Mouse (Mus musculus) heart, embryonic 10.5 days (tissue): ENCODE results near the gene Ntpcr. TPM values are rescaled to one million over a fixed set of nuclear protein-coding genes. Genes with fewer than 3 reads are reported as not detected.

Source experiments
- DNase-seq: peaks from one replicate; pipeline ENCODE4 v3.0.0-alpha.2; 2017; ENCODE audit warnings: low spot score
- H3K27ac ChIP-seq: fragments of 300-500 bp; sonication (generic); 2 replicates; pipeline ENCODE4 v1.5.1; 2016; ENCODE audit warnings: mild to moderate bottlenecking
- H3K27me3 ChIP-seq: fragments of 300-500 bp; sonication (generic); 2 replicates; pipeline ENCODE4 v1.6.1; 2016; ENCODE audit warnings: mild to moderate bottlenecking; ENCODE audit not compliant: poor library complexity, insufficient read depth, severe bottlenecking
- H3K36me3 ChIP-seq: fragments of 300-500 bp; sonication (generic); 2 replicates; pipeline ENCODE4 v1.6.1; 2016; ENCODE audit warnings: mild to moderate bottlenecking, moderate library complexity
- H3K4me1 ChIP-seq: fragments of 300-500 bp; sonication (generic); 2 replicates; pipeline ENCODE4 v1.6.1; 2016; ENCODE audit warnings: mild to moderate bottlenecking
- H3K4me3 ChIP-seq: fragments of 300-500 bp; sonication (generic); 2 replicates; pipeline ENCODE4 v1.5.1; 2016; ENCODE audit warnings: mild to moderate bottlenecking, moderate library complexity
- H3K9me3 ChIP-seq: fragments of 300-500 bp; sonication (generic); 2 replicates; pipeline ENCODE4 v1.6.1; 2016; ENCODE audit warnings: mild to moderate bottlenecking, moderate library complexity
- WGBS: fragments of 180-500 bp; shearing (Covaris S2); methylation state at CpG from one replicate; pipeline ENCODE4 v1.1.7; 2016; 5-methylcytosine and 5-hydroxymethylcytosine counted together
- polyA plus RNA-seq: library from polyadenylated mRNA; unstranded; fragments of >200 nt; fragmentation: Nextera tagmentation; extraction: Ambion mirVana; gene quantifications from 2 replicates; pipeline ENCODE4 v1.2.1, GENCODE M21; 2016

Gene Ntpcr
- polyA plus RNA-seq, 1 experiment from 2014 or later: 26.1 TPM

GRCm38 (mm10) chr8:125733964-125734956 is 4.5 kb downstream of the Ntpcr start:
- Histone ChIP-seq H3K9me3 (no peaks in the 10 kb centered on the region), H3K4me3 (peak overlapping the region; percentile 73), H3K27ac (peak overlapping the region; percentile 90), H3K27me3 (no peaks in the 10 kb centered on the region), H3K4me1 (peaks cover 24% of the 10 kb centered on the region), H3K36me3 (peaks cover 4% of the 10 kb centered on the region; the same call in 1 of the 2 replicates)
- WGBS: 7% methylated on average over 48 of the region's 52 CpGs
- peak; percentile 94 for DNase-seq

- Histone ChIP-seq H3K4me1 (peaks cover 28% of the 10 kb centered on the region), H3K36me3 (peaks cover 8% of the 10 kb centered on the region; the same call in 1 of the 2 replicates), H3K9me3 (no peaks in the 10 kb centered on the region), H3K27me3 (no peaks in the 10 kb centered on the region), H3K27ac (no peak overlapping the region), H3K4me3 (no peak overlapping the region)
- DNase-seq: no peak
- 93% methylated on average over 4 of the region's 4 CpGs for WGBS
Observed at GRCm38 (mm10) chr8:125738956-125739355, 9.2 kb downstream of the Ntpcr start.

GRCm38 (mm10) chr8:125740655-125741054 is 10.9 kb downstream of the Ntpcr start:
- Histone ChIP-seq H3K27ac (no peak overlapping the region), H3K4me3 (no peak overlapping the region), H3K36me3 (peaks cover 8% of the 10 kb centered on the region; the same call in 1 of the 2 replicates), H3K9me3 (no peaks in the 10 kb centered on the region), H3K4me1 (peaks cover 19% of the 10 kb centered on the region), H3K27me3 (no peaks in the 10 kb centered on the region)
- WGBS: 85% methylated on average over 10 of the region's 10 CpGs
- DNase-seq: no peak

- no peak overlapping the region for H3K4me3 ChIP-seq
Observed at GRCm38 (mm10) chr8:125741377-125741776, 11.6 kb downstream of the Ntpcr start.

DNA sequence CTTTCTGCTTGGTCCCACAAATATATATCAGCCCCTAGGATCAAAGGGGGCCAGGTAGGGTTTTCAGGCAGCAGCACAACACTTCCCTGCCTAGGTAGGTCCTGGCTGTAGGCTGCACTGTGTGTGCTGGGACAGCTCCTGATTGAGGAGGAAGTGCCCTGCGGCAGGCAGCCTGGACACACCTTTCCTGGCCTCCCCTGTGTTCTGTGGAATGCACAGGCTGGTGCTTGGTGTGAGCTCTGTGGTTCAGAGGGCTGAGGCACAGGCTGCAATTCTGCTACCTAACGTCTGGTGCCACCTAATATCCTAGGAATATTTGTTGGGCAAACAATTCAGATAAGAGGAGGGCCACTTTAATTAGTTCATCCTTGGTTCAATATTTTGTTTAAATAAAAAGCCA is 12.1 kb downstream of the Ntpcr start:
- H3K4me1 ChIP-seq: peaks cover 16% of the 10 kb centered on the region
- 46% methylated on average over 2 of the region's 2 CpGs for WGBS
- H3K27ac ChIP-seq: peak overlapping the region; percentile 52; the same call in 1 of the 2 replicates
- H3K4me3 ChIP-seq: no peak overlapping the region
- no peaks in the 10 kb centered on the region for H3K27me3 ChIP-seq
- no peak for DNase-seq
- 0 out of 2 replicates have a peak, but pooled peaks cover 4% of the 10 kb centered on the region for H3K36me3 ChIP-seq
- no peaks in the 10 kb centered on the region for H3K9me3 ChIP-seq

More at GRCm38 (mm10) chr8:125741377-125741776, 11.6 kb downstream of the Ntpcr start:
- peak overlapping the region; percentile 52; the same call in 1 of the 2 replicates for H3K27ac ChIP-seq
- 59% methylated on average over 5 of the region's 5 CpGs for WGBS
- H3K27me3 ChIP-seq: no peaks in the 10 kb centered on the region
- H3K36me3 ChIP-seq: peaks cover 6% of the 10 kb centered on the region; the same call in 1 of the 2 replicates
- peaks cover 16% of the 10 kb centered on the region for H3K4me1 ChIP-seq
- no peaks in the 10 kb centered on the region for H3K9me3 ChIP-seq
- DNase-seq: no peak

DNA sequence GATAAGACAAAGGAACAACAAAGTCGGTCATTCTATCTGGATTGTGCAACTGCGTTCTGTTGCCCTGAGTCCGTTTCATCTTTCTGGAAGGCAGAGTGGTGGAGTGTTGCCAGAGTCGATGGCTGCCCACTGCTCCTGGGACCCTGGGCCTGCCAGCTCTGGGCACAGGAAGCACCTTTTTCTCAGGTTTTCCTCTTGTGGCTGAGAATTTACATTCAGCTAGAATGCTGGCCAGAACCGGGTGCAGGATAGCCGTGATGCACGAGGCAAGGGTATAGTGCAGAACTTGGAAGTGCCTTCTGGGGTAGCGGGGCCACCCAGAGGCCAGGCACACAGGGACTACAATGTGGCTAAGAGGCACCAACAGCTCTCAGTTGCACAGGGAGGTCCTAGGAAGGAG is 12.6 kb downstream of the Ntpcr start:
- 0 out of 2 replicates have a peak, but pooled peaks cover 4% of the 10 kb centered on the region for H3K36me3 ChIP-seq
- H3K27me3 ChIP-seq: no peaks in the 10 kb centered on the region
- no peaks in the 10 kb centered on the region for H3K9me3 ChIP-seq
- H3K27ac ChIP-seq: 0 out of 2 replicates have a peak overlapping the region, but pooled peaks have one; percentile 13
- no peak for DNase-seq
- WGBS: 76% methylated on average over 8 of the region's 8 CpGs
- H3K4me3 ChIP-seq: no peak overlapping the region
- H3K4me1 ChIP-seq: peaks cover 22% of the 10 kb centered on the region

- DNase-seq: no peak
- H3K27ac ChIP-seq: no peak overlapping the region
- H3K4me3 ChIP-seq: no peak overlapping the region
- H3K4me1 ChIP-seq: peaks cover 28% of the 10 kb centered on the region
- no peaks in the 10 kb centered on the region for H3K27me3 ChIP-seq
- 88% methylated on average over 10 of the region's 10 CpGs for WGBS
- H3K9me3 ChIP-seq: no peaks in the 10 kb centered on the region
- H3K36me3 ChIP-seq: 0 out of 2 replicates have a peak, but pooled peaks cover 4% of the 10 kb centered on the region
Observed at GRCm38 (mm10) chr8:125744914-125745576, 15.3 kb downstream of the Ntpcr start.

- no peaks in the 10 kb centered on the region; the same call in 1 of the 2 replicates for H3K27me3 ChIP-seq
- peaks cover 30% of the 10 kb centered on the region for H3K4me1 ChIP-seq
- DNase-seq: no peak
- no peaks in the 10 kb centered on the region for H3K36me3 ChIP-seq
- no peak overlapping the region for H3K4me3 ChIP-seq
- 63% methylated on average over 8 of the region's 8 CpGs for WGBS
- H3K27ac ChIP-seq: no peak overlapping the region; the same call in 1 of the 2 replicates
- no peaks in the 10 kb centered on the region for H3K9me3 ChIP-seq
Observed at GRCm38 (mm10) chr8:125747390-125747789, 17.6 kb downstream of the Ntpcr start.

DNA sequence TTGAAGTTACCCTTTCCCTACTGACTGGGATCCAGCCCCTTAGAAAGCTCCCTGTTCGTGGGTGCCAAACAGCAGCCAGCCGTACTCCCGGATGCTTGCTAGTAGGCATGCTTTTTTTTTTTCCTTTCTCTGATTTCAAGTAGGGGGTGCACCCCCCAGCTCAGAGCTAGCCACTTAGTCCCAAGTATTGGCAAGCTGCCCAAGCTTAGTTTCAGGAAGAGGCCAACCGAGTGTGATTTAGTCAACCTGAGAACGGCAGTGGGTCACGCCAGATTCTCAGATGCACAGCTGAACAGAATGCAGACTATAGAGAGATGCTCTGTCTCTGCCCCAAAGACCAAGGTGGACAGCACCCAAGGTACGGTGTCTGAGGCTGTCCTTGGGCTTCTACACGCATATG is 21.1 kb downstream of the Ntpcr start:
- Histone ChIP-seq H3K36me3 (no peaks in the 10 kb centered on the region), H3K4me3 (no peak overlapping the region), H3K9me3 (no peaks in the 10 kb centered on the region), H3K27ac (no peak overlapping the region), H3K4me1 (peaks cover 32% of the 10 kb centered on the region), H3K27me3 (no peaks in the 10 kb centered on the region; the same call in 1 of the 2 replicates)
- DNase-seq: no peak
- 74% methylated on average over 8 of the region's 8 CpGs for WGBS

GRCm38 (mm10) chr8:125755896-125756295 is 26.1 kb downstream of the Ntpcr start:
- no peak for DNase-seq
- WGBS: 77% methylated on average over 8 of the region's 8 CpGs
- Histone ChIP-seq H3K27ac (peak overlapping the region; percentile 78; the same call in 1 of the 2 replicates), H3K4me1 (peaks cover 25% of the 10 kb centered on the region), H3K27me3 (no peaks in the 10 kb centered on the region; the same call in 1 of the 2 replicates), H3K4me3 (no peak overlapping the region), H3K36me3 (no peaks in the 10 kb centered on the region), H3K9me3 (no peaks in the 10 kb centered on the region)

DNA sequence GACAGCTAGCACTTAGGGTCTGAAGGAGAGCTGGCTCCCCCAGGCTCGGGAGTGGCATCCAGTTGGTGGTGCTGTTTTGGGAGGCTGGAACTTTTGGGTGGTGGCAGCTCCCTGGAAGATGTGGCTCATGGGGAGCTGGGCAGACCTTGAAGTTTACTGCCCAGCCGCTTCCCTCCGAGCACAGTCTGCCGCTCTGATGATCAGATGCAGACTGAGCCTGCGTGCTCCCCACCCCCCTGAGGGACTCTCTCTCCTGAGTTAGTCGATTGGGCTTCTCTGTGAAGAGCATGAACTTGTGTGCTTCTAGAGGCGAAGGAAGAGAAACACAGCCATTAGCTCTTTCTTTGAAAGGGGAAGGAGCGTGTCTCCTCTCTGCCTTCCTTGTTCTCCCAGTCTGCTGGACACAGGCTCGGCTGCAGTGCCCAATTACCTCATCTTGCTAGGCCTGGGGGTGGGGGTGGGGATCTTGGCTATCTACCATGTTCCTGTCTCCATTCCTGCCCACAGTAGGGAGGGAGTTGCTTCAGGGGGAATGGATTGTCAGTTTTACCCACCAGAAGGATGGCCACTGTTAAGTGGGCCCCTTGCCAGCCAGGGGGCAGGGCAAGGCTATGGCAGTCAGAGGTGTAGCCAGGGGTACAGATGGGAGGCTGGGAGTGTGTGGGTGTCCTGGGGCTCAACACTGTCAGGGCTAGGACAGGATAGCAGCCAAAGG is 26.8 kb downstream of the Ntpcr start:
- H3K27me3 ChIP-seq: no peaks in the 10 kb centered on the region; the same call in 1 of the 2 replicates
- peaks cover 19% of the 10 kb centered on the region for H3K4me1 ChIP-seq
- no peak for DNase-seq
- H3K27ac ChIP-seq: peak overlapping the region; percentile 78
- no peaks in the 10 kb centered on the region for H3K36me3 ChIP-seq
- no peaks in the 10 kb centered on the region for H3K9me3 ChIP-seq
- no peak overlapping the region for H3K4me3 ChIP-seq
- 46% methylated on average over 9 of the region's 9 CpGs for WGBS

GRCm38 (mm10) chr8:125757106-125757496 is 27.3 kb downstream of the Ntpcr start:
- peaks cover 17% of the 10 kb centered on the region for H3K4me1 ChIP-seq
- no peaks in the 10 kb centered on the region for H3K9me3 ChIP-seq
- no peaks in the 10 kb centered on the region; the same call in 1 of the 2 replicates for H3K27me3 ChIP-seq
- H3K36me3 ChIP-seq: no peaks in the 10 kb centered on the region
- DNase-seq: no peak
- WGBS: 53% methylated on average over 1 of the region's 1 CpGs
- no peak overlapping the region for H3K4me3 ChIP-seq
- peak overlapping the region; percentile 78 for H3K27ac ChIP-seq
